Mouse (Mus musculus) stomach, postnatal 0 days (tissue): ENCODE data around the gene Cmtm2b.

Experiments used
- CTCF ChIP-seq: IDR thresholded peaks from 2 replicates; pipeline ENCODE4 v1.5.1; 2016; ENCODE audit warnings: antibody characterized with exemption, low read depth, mild to moderate bottlenecking, moderate library complexity
- EP300 ChIP-seq: optimal IDR thresholded peaks from 2 replicates; pipeline ENCODE3; 2016; ENCODE audit warnings: antibody characterized with exemption

DNA sequence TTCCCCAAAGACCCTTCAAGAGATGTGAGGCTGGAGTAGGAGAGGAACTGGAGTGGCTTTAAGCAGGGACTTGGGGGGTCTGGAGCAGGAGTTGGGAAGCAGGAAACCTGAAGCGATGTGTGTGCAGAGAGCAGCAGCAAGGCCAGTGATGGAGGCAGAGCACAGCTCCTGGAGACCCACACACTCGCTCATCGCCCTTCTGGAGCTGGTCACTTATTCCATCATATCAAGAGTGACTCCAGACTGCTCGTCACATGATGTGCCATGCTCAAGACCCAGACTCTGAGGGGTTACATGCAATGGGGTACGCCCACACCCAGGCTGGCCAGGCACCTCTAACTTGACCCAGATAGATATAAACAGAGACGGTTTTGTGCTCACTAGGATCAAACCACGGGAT is 58.2 kb downstream of the Cmtm2b start:
- TF ChIP-seq CTCF (no peak), EP300 (no peak)
